In the genomic region with DNA sequence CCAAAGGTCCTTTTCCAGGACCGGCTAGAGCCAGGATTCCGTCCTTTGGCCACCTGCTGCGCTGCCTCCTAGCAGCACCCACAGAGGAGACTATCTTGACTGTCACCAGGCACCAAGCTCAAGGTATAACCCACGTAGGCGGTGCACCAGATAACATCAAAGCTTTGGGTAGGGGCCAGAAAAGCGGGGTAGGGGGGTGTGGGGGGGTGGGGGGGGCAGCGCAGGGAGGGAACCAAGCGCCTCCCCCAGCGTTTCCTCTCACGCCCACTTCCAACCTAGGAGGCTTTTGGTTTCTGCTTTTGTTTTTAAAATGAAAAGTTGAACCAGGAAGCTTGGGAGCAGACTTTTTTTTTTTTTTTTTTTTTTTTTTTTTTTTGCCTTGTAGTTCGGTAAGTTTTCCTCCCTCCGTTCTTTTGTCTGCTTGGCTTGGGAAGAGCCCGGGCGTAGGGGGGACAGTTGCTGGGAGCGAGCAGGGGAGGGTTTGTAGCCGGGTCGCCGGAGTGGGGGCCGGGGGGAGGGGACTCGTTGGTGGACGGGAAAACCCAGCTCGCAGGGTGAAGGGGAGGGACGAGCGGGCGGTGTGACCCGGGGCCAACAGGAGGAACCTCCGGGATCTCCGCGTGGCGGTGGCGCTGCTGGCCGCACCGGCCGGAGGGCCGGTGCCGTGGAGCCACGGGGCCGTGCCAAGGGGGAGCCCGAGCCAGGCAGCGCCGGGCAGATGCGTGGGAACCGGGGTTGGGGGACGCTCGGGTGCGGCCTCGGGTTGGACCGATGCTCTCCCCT, we compare ENCODE assay signal across 7 mouse cellular contexts. TPM values are rescaled to one million over a fixed set of nuclear protein-coding genes. Genes with fewer than 3 reads are reported as not detected.
DNase-seq lines count a peak whose midpoint lies in the region; TF ChIP-seq lines count a peak whose summit lies in the region.

No protein-coding gene starts in this region.

- H3ac ChIP-seq in myocyte (ENCODE audit: control insufficient read depth, insufficient read length), result peak overlapping the region; percentile 20

- TF ChIP-seq POLR2A in liver, adult 2 months (IDR thresholded peaks at IDR 0.05; ENCODE audit: extremely low read depth, insufficient read depth, low read length), result no peak
- TF ChIP-seq POLR2A in myocyte (IDR thresholded peaks at IDR 0.05; ENCODE audit: insufficient read length, low read depth), result peak; percentile 63

- peak overlapping the region; percentile 99 for H3K4me2 ChIP-seq in myocyte (ENCODE audit: low read depth)

- peak overlapping the region; percentile 74 for H3K4me3 ChIP-seq in embryonic facial prominence, embryonic 10.5 days
- peak overlapping the region; percentile 72 for H3K4me3 ChIP-seq in liver, adult 2 months (ENCODE audit: insufficient read depth, low read depth, low read length)
- H3K4me3 ChIP-seq in myocyte, result peak overlapping the region; percentile 45

- TF ChIP-seq CTCF in liver, adult 2 months (IDR thresholded peaks at IDR 0.05; ENCODE audit: low read depth, low read length), result no peak

- H3K4me1 ChIP-seq in embryonic facial prominence, embryonic 10.5 days, result peaks cover 29% of the 10 kb centered on the region
- H3K4me1 ChIP-seq in liver, adult 2 months (ENCODE audit: control insufficient read depth, insufficient read depth, low read length), result peaks cover 4% of the 10 kb centered on the region

- H3K27ac ChIP-seq in embryonic facial prominence, embryonic 10.5 days (replicated peaks), result peak overlapping the region; percentile 94
- peak overlapping the region; percentile 82 for H3K27ac ChIP-seq in liver, adult 2 months (replicated peaks; ENCODE audit: insufficient read depth, low read depth, low read length)

- peak overlapping the region; percentile 74 for H3K9ac ChIP-seq in liver, adult 2 months (ENCODE audit: low read depth, low read length)

- no peaks in the 10 kb centered on the region for H3K79me2 ChIP-seq in liver, adult 2 months (ENCODE audit: control insufficient read depth, insufficient read depth, low read length)
- no peaks in the 10 kb centered on the region for H3K79me2 ChIP-seq in myocyte (ENCODE audit: control insufficient read depth, insufficient read depth)

- no peaks in the 10 kb centered on the region for H3K9me3 ChIP-seq in embryonic facial prominence, embryonic 10.5 days

- under 1% methylated on average over 48 of the region's 48 CpGs for WGBS in embryonic facial prominence, embryonic 10.5 days
- WGBS in liver, adult 2 months, result under 1% methylated on average over 48 of the region's 48 CpGs

- peak; percentile 87 for DNase-seq in adrenal gland, postnatal 10 days
- peak; percentile 82 for DNase-seq in embryonic facial prominence, embryonic 10.5 days (ENCODE audit: low spot score)
- DNase-seq in heart, adult 11 months, result peak; percentile 99
- peak; percentile 85 for DNase-seq in kidney, adult 18-20 months
- peak; percentile 74 for DNase-seq in liver, adult 2 months (ENCODE audit: extremely low read depth, low read depth, low spot score)
- DNase-seq in spleen, postnatal 36 days (ENCODE audit: low spot score in 2 of 2), result peak; percentile 60 to 67

- no peaks in the 10 kb centered on the region for H3K36me3 ChIP-seq in embryonic facial prominence, embryonic 10.5 days (replicated peaks)
- no peaks in the 10 kb centered on the region for H3K36me3 ChIP-seq in liver, adult 2 months (ENCODE audit: control insufficient read depth, insufficient read depth, low read length)
- H3K36me3 ChIP-seq in myocyte (ENCODE audit: control insufficient read depth, insufficient read depth), result no peaks in the 10 kb centered on the region

- peaks cover 7% of the 10 kb centered on the region; the same call in 1 of the 2 replicates for H3K27me3 ChIP-seq in embryonic facial prominence, embryonic 10.5 days (replicated peaks; ENCODE audit: low read depth, poor library complexity, severe bottlenecking)
- no peaks in the 10 kb centered on the region for H3K27me3 ChIP-seq in liver, adult 2 months (ENCODE audit: control insufficient read depth, insufficient read depth, low read length)
- H3K27me3 ChIP-seq in myocyte (ENCODE audit: control insufficient read depth, insufficient read depth, insufficient read length), result no peaks in the 10 kb centered on the region

TF ChIP-seq in myocyte, 11 proteins besides CTCF, POLR2A, EP300 and RAD21:
- no peak for TF ChIP-seq TCF3 (IDR thresholded peaks at IDR 0.05; ENCODE audit: insufficient read length, low read depth)
- TF ChIP-seq POLR2AphosphoS2 (IDR thresholded peaks at IDR 0.05; ENCODE audit: insufficient read length, low read depth), result peak; percentile 32
- TF ChIP-seq CEBPB (IDR thresholded peaks at IDR 0.05; ENCODE audit: insufficient read depth, poor library complexity, severe bottlenecking), result no peak
- no peak for TF ChIP-seq MAX (IDR thresholded peaks at IDR 0.05; ENCODE audit: low read depth)
- TF ChIP-seq E2F4 (IDR thresholded peaks at IDR 0.05; ENCODE audit: insufficient read depth), result no peak
- no peak for TF ChIP-seq REST (IDR thresholded peaks at IDR 0.05; ENCODE audit: insufficient read depth, insufficient read length)
- TF ChIP-seq MYOD1 (IDR thresholded peaks at IDR 0.05; ENCODE audit: control insufficient read depth in 1 of 3, insufficient read length in 2 of 3, low read depth in 2 of 3), result peak in 1 of 3 experiments; percentile 20
- no peak for TF ChIP-seq USF1 (IDR thresholded peaks at IDR 0.05; ENCODE audit: low read depth)
- peak in 1 of 3 experiments; percentile 57 for TF ChIP-seq MYOG (IDR thresholded peaks at IDR 0.05; ENCODE audit: control insufficient read depth in 1 of 3, insufficient read depth in 1 of 3, insufficient read length in 2 of 3, low read depth in 2 of 3)
- TF ChIP-seq SRF (IDR thresholded peaks at IDR 0.05; ENCODE audit: control insufficient read depth, insufficient read length, low read depth), result no peak
- no peak for TF ChIP-seq TCF12 (IDR thresholded peaks at IDR 0.05; ENCODE audit: insufficient read depth, poor library complexity, severe bottlenecking)

RNA-seq across cellular contexts. Expression of a gene that starts 2.6 kb away (rescaled TPM):
- 10 to 100 TPM; 21.0 to 24.3 TPM for total RNA-seq in adrenal gland, postnatal 10 days (2021)
- 9.4 and 10.3 TPM in 2 replicates for polyA plus RNA-seq in embryonic facial prominence, embryonic 10.5 days (2016; fragmentation: Nextera tagmentation; extraction: Ambion mirVana)
- 3.5 and 5.1 TPM in 2 replicates for total RNA-seq in liver, adult 2 months (2014; rRNA removed)
- polyA plus RNA-seq in liver, adult 2 months (2012; rRNA removed), result 7.0 and 9.0 TPM in 2 replicates
- polyA plus RNA-seq in myocyte (2012; fragmentation: generic; extraction: Trizol), result 5.3 TPM

Comparison
In these comparisons a context has a peak if more than half of its experiments do, and no peak if none do; other contexts are left out.
1. Peak in every context shown above with its lines: DNase-seq, H3K4me3 ChIP-seq and H3K27ac ChIP-seq.